Mouse (Mus musculus): Measurements from ENCODE around the gene Mctp2.

DNA sequence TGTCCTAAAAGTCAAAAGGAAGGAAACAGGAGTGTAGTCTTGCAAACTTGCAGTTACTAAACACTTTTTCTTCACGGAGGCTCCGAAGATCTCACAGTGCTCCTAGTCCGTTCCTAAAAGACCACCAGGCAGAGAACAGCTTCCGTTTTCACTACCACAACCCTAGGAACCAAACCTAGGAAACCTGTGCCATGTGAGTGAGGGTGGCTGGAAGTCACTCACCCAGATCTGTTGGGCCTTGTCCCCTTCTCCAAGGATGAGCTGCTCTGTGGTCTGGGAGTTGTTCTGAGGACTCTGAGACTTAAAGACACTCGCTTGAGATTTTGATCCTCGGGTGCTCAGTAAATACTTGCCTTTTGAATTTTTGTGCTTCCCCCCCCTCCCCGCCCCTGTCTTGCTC lies 439 bp upstream of the Mctp2 start:
- TF ChIP-seq CTCF (IDR thresholded peaks at IDR 0.05; ENCODE audit: low read depth, low read length): no peak
- TF ChIP-seq POLR2A (IDR thresholded peaks at IDR 0.05; ENCODE audit: insufficient read depth, low read length): no peak

Measured in ES-Bruce4 (cell line).